Mouse (Mus musculus) lung, postnatal 14 days (tissue): ENCODE measurements at regions not wholly inside any gene's neighbourhood (a gene's known extent, or its start where the extent isn't known, plus 50 kb on each side); places are given as distances from the start of the nearest gene placed in this dataset.
"Not testable (repeated sequence)": the region's sequence is repeated elsewhere in the genome, so short reads cannot be mapped to it uniquely, and the experiment has no call there.

ENCODE experiments used
- DNase-seq: peaks from one replicate; pipeline ENCODE4 v3.0.0; 2021

- DNase-seq: no peak
These were observed 129.4 kb upstream of the Tmem185a start for GRCm38 (mm10) chrX:70606349-70606748.

GRCm38 (mm10) chrX:70582344-70582743 is 105.4 kb upstream of the Tmem185a start:
- peak; percentile 26 for DNase-seq

DNA sequence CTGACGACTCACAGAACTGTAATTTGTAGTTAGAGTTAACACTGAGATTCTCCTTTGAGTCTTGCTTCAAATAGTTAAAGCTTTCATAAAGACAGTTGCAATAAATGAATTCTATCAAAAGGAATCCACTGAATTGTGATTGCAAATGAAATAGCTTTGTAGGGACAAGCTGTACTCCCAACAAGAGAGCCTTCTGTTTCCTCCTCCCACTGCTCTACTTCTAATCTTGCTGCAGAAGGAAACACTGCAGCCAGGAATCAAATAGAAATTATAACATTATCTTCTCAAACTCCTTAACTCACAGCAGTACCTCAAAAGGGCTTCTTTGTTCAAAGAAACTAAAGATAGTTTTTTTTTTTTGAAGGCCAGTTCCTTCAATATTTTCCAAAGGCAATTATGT is 103.2 kb upstream of the Tmem185a start:
- no peak for DNase-seq

GRCm38 (mm10) chrX:70574243-70574642 is 97.3 kb upstream of the Tmem185a start:
- DNase-seq: not testable (repeated sequence)

DNA sequence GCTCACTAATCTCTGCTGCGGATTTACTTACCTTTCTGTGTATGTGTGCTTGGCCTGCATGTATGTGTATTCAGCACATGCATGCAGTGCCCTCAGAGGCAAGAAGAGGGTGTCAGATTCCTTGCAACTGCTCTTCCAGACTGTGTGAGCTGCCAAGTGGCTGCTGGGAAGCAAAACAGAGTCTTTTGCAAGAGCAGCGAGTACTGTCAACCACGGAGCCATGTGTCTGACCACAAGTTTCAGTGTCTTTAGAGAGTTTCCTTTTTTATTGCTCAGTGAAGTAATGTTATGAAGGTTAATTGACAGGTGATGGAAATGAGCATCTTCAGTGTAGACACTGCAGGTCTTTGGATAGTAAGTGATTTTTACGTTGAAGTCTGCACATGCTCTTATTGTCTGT is 93.6 kb upstream of the Tmem185a start:
- DNase-seq: not testable (repeated sequence)

- DNase-seq: not testable (repeated sequence)
These were observed 92.5 kb upstream of the Tmem185a start for GRCm38 (mm10) chrX:70569339-70569979.
